Mouse (Mus musculus) limb, embryonic 13.5 days (tissue): ENCODE results near the gene Gm14325. TPM values are rescaled to one million over a fixed set of nuclear protein-coding genes. Genes with fewer than 3 reads are reported as not detected.
A peak's percentile ranks its signal among the peaks of the same experiment; 100 is the strongest.
"Not testable (repeated sequence)": the region's sequence is repeated elsewhere in the genome, so short reads cannot be mapped to it uniquely, and the experiment has no call there.

Experiments
- ATAC-seq: fragments of 200-750 bp; cut with Nextera tagmentation; 2 replicates; pipeline ENCODE4 v1.8.0; 2017; ENCODE audit warnings: low read depth, moderate number of reproducible peaks, moderate TSS enrichment; ENCODE audit not compliant: low FRiP score
- H3K27ac ChIP-seq: fragments of 300-500 bp; sonication (generic); 2 replicates; pipeline ENCODE4 v1.5.1; 2015; ENCODE audit warnings: inconsistent platforms, mild to moderate bottlenecking, moderate library complexity
- H3K27me3 ChIP-seq: fragments of 300-500 bp; sonication (generic); 2 replicates; pipeline ENCODE4 v1.6.1; 2015; ENCODE audit warnings: mild to moderate bottlenecking, inconsistent platforms
- H3K36me3 ChIP-seq: fragments of 300-500 bp; sonication (generic); 2 replicates; pipeline ENCODE4 v1.6.1; 2015; ENCODE audit warnings: inconsistent platforms, mild to moderate bottlenecking, moderate library complexity
- H3K4me1 ChIP-seq: fragments of 300-500 bp; sonication (generic); 2 replicates; pipeline ENCODE4 v1.6.1; 2015; ENCODE audit warnings: inconsistent platforms
- H3K4me2 ChIP-seq: fragments of 300-500 bp; sonication (generic); replicated peaks from 2 replicates; pipeline ENCODE4 v1.6.1; 2015; ENCODE audit warnings: inconsistent platforms, mild to moderate bottlenecking, moderate library complexity
- H3K4me3 ChIP-seq: fragments of 300-500 bp; sonication (generic); 2 replicates; pipeline ENCODE4 v1.5.1; 2015; ENCODE audit warnings: moderate library complexity, mild to moderate bottlenecking, inconsistent platforms
- H3K9ac ChIP-seq: fragments of 300-500 bp; sonication (generic); 2 replicates; pipeline ENCODE4 v1.6.1; 2015; ENCODE audit warnings: mild to moderate bottlenecking, inconsistent platforms
- H3K9me3 ChIP-seq: fragments of 300-500 bp; sonication (generic); 2 replicates; pipeline ENCODE4 v1.6.1; 2016; ENCODE audit warnings: inconsistent platforms
- WGBS: fragments of 180-500 bp; shearing (Covaris S2); methylation state at CpG from one replicate; pipeline ENCODE4 v1.1.7; 2015; 5-methylcytosine and 5-hydroxymethylcytosine counted together
- polyA plus RNA-seq: library from polyadenylated mRNA; unstranded; fragments of >200 nt; fragmentation: Nextera tagmentation; extraction: Ambion mirVana; gene quantifications from 2 replicates; pipeline ENCODE4 v1.2.1, GENCODE M21; 2015

The Gm14325 gene
- polyA plus RNA-seq, result 37.7 and 44.1 TPM in 2 replicates

DNA sequence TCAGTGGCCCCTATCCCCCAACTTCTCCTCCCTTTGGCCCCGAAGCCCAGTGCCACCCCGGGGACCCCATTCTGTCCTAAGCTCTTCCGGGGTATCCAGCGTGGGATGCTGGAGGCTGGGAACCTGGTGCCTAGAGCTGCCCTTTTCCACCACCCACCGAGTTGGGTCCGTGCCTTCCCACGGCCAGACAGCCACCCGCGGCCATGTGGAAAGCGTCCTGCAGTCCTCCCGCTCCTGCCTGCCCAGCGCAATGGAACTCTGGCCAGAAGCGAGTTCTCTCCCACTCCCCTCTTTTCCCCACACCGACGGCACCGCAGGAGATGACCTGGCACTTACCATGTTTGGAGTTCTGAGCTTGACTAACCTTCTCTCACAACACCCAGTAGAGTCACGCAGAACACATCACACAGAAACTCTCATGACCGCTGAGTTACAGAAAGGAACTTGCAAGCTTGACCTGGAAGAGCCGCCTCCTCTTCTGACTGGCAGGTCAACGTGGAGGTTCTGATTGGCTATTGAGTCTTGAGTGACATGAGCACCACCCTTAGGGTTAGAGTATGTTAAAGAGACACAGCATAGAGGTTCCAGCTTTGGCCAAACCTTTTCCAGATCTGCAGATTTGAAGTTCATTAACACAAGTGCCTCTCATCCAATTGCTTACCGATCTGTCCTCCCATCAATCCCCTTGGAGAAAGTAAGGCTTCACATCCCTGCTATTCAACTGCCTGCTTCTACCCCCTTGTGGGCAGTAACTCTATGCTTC lies at the start of gene Gm14325:
Gm14325 (minus strand) TSS at position 436 of the 763 bp plus-strand sequence.
- H3K27ac ChIP-seq, H3K4me1 ChIP-seq, H3K9me3 ChIP-seq, H3K27me3 ChIP-seq, ATAC-seq, H3K36me3 ChIP-seq: not testable (repeated sequence)
- peak within 1 kb of the TSS; percentile 59 for H3K9ac ChIP-seq
- H3K4me3 ChIP-seq, result peak within 1 kb of the TSS; percentile 49
- WGBS, result under 1% methylated on average over 18 of the region's 21 CpGs
- peak within 1 kb of the TSS; percentile 55 for H3K4me2 ChIP-seq

GRCm38 (mm10) chr2:177887743-177888142 lies 47.6 kb upstream of the Gm14325 start:
- H3K27me3 ChIP-seq, ATAC-seq, H3K9me3 ChIP-seq, H3K4me3 ChIP-seq, H3K9ac ChIP-seq, H3K36me3 ChIP-seq, H3K4me1 ChIP-seq, H3K27ac ChIP-seq, H3K4me2 ChIP-seq: not testable (repeated sequence)
- 88% methylated on average over 14 of the region's 14 CpGs for WGBS

GRCm38 (mm10) chr2:177862254-177862653 lies 22.1 kb upstream of the Gm14325 start:
- not testable (repeated sequence) for H3K9ac ChIP-seq, H3K4me3 ChIP-seq, H3K4me1 ChIP-seq, H3K9me3 ChIP-seq, H3K27ac ChIP-seq, H3K4me2 ChIP-seq, H3K36me3 ChIP-seq, H3K27me3 ChIP-seq, ATAC-seq
- WGBS, result 87% methylated on average over 2 of the region's 2 CpGs

DNA sequence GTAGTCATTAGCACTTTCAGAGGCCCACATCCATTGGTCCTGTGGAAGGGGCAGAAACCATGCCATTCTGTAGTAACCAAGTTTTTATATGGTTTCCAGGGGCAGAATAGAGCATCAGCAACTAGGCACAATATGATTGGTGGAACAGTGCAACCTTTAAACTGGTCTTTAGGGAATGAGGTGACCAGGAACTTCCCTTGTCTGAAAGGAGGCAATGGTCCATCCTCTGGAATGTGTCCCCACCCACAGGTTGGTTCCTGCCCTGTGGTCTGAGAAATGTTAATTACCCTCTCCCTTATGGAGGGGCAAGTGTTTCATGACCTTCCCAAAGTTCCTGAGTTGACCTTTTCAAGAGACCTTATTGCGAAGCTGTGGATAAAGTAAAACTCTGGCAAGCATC lies 3.5 kb upstream of the Gm14325 start:
- not testable (repeated sequence) for H3K9me3 ChIP-seq, H3K9ac ChIP-seq, H3K27me3 ChIP-seq, H3K4me1 ChIP-seq, H3K27ac ChIP-seq, ATAC-seq, H3K4me3 ChIP-seq, H3K36me3 ChIP-seq, H3K4me2 ChIP-seq
- 67% methylated on average over 1 of the region's 1 CpGs for WGBS

- not testable (repeated sequence) for H3K27ac ChIP-seq, H3K9ac ChIP-seq, H3K4me1 ChIP-seq, H3K4me3 ChIP-seq, ATAC-seq, H3K4me2 ChIP-seq, H3K27me3 ChIP-seq, H3K36me3 ChIP-seq, H3K9me3 ChIP-seq
Observed at GRCm38 (mm10) chr2:177836756-177837155, 3.4 kb downstream of the Gm14325 start.

GRCm38 (mm10) chr2:177835733-177836536 lies 4.2 kb downstream of the Gm14325 start:
- H3K4me3 ChIP-seq, ATAC-seq, H3K9ac ChIP-seq, H3K9me3 ChIP-seq, H3K27me3 ChIP-seq, H3K4me1 ChIP-seq, H3K27ac ChIP-seq, H3K4me2 ChIP-seq, H3K36me3 ChIP-seq: not testable (repeated sequence)
- WGBS, result 92% methylated on average over 5 of the region's 5 CpGs

DNA sequence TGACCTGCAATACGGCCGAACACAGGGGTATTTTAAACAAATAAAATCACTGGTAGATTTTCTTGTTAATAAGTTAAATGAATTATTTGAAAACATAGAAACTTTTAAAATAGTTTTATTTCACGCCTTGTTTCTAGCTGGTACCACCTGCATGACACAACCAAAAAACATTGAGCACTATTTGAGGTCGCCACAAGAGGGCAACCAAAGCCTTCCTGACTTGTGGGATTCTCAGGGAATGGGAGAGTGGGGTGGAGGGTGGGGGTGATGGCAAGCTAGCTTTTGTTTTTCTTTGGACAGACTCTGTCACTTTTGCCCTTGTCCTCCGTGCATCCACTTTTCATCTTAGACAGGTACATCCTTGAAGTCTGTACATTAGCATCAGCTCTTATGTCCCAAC lies 18.2 kb downstream of the Gm14325 start:
- not testable (repeated sequence) for H3K4me3 ChIP-seq, H3K9ac ChIP-seq, H3K36me3 ChIP-seq, H3K4me1 ChIP-seq, H3K27me3 ChIP-seq, ATAC-seq, H3K4me2 ChIP-seq, H3K27ac ChIP-seq, H3K9me3 ChIP-seq
- WGBS, result 68% methylated on average over 2 of the region's 5 CpGs

DNA sequence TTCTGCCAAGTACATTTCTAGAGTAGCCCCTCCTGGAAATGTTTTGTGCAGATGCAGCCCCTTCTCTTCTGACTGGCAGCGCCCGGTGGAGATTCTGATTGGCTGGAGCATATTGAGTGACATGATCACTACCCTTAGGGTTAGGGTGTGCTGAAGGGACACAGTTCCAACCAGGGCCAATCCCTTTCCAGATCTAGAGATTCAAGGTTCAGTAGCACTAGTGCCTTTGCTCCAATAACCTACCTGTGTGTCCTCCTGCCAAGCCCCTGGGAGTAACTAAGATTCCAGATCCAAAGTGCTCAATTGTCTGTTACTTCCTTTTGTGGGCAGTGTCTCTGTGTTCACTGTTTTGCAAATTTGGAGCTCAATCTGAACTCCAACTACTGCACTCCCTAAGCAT lies 34.0 kb downstream of the Gm14325 start:
- not testable (repeated sequence) for H3K4me2 ChIP-seq, H3K36me3 ChIP-seq, H3K9me3 ChIP-seq, ATAC-seq, H3K27ac ChIP-seq, H3K4me3 ChIP-seq, H3K27me3 ChIP-seq, H3K4me1 ChIP-seq, H3K9ac ChIP-seq
- 86% methylated on average over 2 of the region's 2 CpGs for WGBS

DNA sequence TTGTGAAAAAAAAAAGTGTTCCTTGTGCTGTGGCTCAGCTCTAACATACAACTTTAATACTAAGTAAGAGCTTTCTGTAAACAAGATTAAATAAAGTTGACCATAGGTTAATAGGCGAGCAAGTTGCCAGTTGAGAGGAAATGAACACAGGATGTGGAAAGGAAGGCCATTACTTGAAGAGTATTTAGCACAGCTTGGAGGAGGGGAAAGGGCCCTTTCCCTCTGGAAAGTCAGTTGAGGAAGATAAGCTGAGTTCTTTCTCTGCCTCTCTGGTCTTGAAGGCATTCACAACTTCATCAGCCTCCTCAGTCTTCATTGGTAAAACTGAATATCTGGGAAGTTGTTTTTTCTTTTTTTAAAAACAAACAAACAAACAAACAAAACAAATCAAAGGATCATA lies 52.8 kb downstream of the Gm14325 start:
- H3K36me3 ChIP-seq, H3K27me3 ChIP-seq, H3K4me2 ChIP-seq, ATAC-seq, H3K4me3 ChIP-seq, H3K9me3 ChIP-seq, H3K4me1 ChIP-seq, H3K9ac ChIP-seq, H3K27ac ChIP-seq: not testable (repeated sequence)
- WGBS, result 63% methylated on average over 1 of the region's 1 CpGs

Other genes starting within 250 kb of the Gm14325 start
- 9.6 and 9.8 TPM in 2 replicates for gene Gm14322, start 81.0 kb downstream of the Gm14325 start, polyA plus RNA-seq
- 3.7 TPM in 2 replicates for gene Gm14327, start 56.8 kb upstream of the Gm14325 start, polyA plus RNA-seq
- gene Zfp972, start 85.3 kb upstream of the Gm14325 start, polyA plus RNA-seq, result 0.56 and 0.59 TPM in 2 replicates
- gene Gm14326, start 117.0 kb upstream of the Gm14325 start, polyA plus RNA-seq, result 19.0 and 20.5 TPM in 2 replicates
- gene Zfp971, start 182.9 kb upstream of the Gm14325 start, polyA plus RNA-seq, result 10.7 and 11.2 TPM in 2 replicates
- gene Zfp931, start 238.1 kb upstream of the Gm14325 start, polyA plus RNA-seq, result 16.9 and 18.6 TPM in 2 replicates